Mouse (Mus musculus): ENCODE measurements at regions not wholly inside any gene's neighbourhood (a gene's known extent, or its start where the extent isn't known, plus 50 kb on each side); places are given as distances from the start of the nearest gene placed in this dataset.

- DNase-seq (ENCODE audit: low read depth in 3 of 3, low spot score in 3 of 3) (no peak), ATAC-seq (ENCODE audit: insufficient read depth) (no peak)
- no peaks in the 10 kb centered on the region for H3K9me3 ChIP-seq (ENCODE audit: control insufficient read depth, low read length)
- H3K9ac ChIP-seq (replicated peaks), result no peak overlapping the region
- TF ChIP-seq CTCF (IDR thresholded peaks at IDR 0.05; ENCODE audit: low read depth), result no peak
- 56% methylated on average over 3 of the region's 3 CpGs for WGBS (ENCODE audit: insufficient replicate concordance)
- no peaks in the 10 kb centered on the region for H3K36me3 ChIP-seq (replicated peaks; ENCODE audit: control insufficient read depth, insufficient read depth, low read depth)
- H3K27me3 ChIP-seq (ENCODE audit: control insufficient read depth, insufficient read depth, low read length), result no peaks in the 10 kb centered on the region
- no peak overlapping the region for H3K4me3 ChIP-seq (ENCODE audit: insufficient read depth in 1 of 2, low read depth in 2 of 2, low read length in 2 of 2)
- no peak overlapping the region for H3K4me2 ChIP-seq (ENCODE audit: low read depth)
- H3K27ac ChIP-seq, result no peak overlapping the region
- no peaks in the 10 kb centered on the region for H3K4me1 ChIP-seq (replicated peaks; ENCODE audit: control insufficient read depth in 2 of 2, insufficient read depth in 2 of 2, low read length in 1 of 2)
These were observed 481.3 kb downstream of the 1700129C05Rik start for GRCm38 (mm10) chr14:58661416-58661815.

- no peak for DNase-seq (ENCODE audit: low read depth in 3 of 3, low spot score in 3 of 3)
- TF ChIP-seq EP300 (IDR thresholded peaks at IDR 0.05; ENCODE audit: low read depth), result no peak
- no peak for TF ChIP-seq CTCF (IDR thresholded peaks at IDR 0.05; ENCODE audit: low read depth)
- no peaks in the 10 kb centered on the region for H3K9me3 ChIP-seq (ENCODE audit: control insufficient read depth, low read length)
- H3K36me3 ChIP-seq (replicated peaks; ENCODE audit: control insufficient read depth, insufficient read depth, low read depth), result no peaks in the 10 kb centered on the region
- no peaks in the 10 kb centered on the region for H3K27me3 ChIP-seq (ENCODE audit: control insufficient read depth, insufficient read depth, low read length)
- ATAC-seq (ENCODE audit: insufficient read depth), result no peak
- no peak overlapping the region for H3K4me3 ChIP-seq (ENCODE audit: insufficient read depth in 1 of 2, low read depth in 2 of 2, low read length in 2 of 2)
- no peak overlapping the region for H3K9ac ChIP-seq (replicated peaks)
- WGBS (ENCODE audit: insufficient replicate concordance), result 29% methylated on average over 2 of the region's 2 CpGs
- no peak overlapping the region for H3K4me2 ChIP-seq (ENCODE audit: low read depth)
- H3K27ac ChIP-seq, result no peak overlapping the region
- no peaks in the 10 kb centered on the region for H3K4me1 ChIP-seq (replicated peaks; ENCODE audit: control insufficient read depth in 2 of 2, insufficient read depth in 2 of 2, low read length in 1 of 2)
These were observed 485.4 kb downstream of the 1700129C05Rik start for GRCm38 (mm10) chr14:58657263-58657662.

GRCm38 (mm10) chr14:58656935-58657238 is 485.8 kb downstream of the 1700129C05Rik start:
- no peak for TF ChIP-seq EP300 (IDR thresholded peaks at IDR 0.05; ENCODE audit: low read depth)
- TF ChIP-seq CTCF (IDR thresholded peaks at IDR 0.05; ENCODE audit: low read depth), result no peak
- H3K36me3 ChIP-seq (replicated peaks; ENCODE audit: control insufficient read depth, insufficient read depth, low read depth), result no peaks in the 10 kb centered on the region
- H3K4me3 ChIP-seq (ENCODE audit: insufficient read depth in 1 of 2, low read depth in 2 of 2, low read length in 2 of 2), result no peak overlapping the region
- no peak overlapping the region for H3K4me2 ChIP-seq (ENCODE audit: low read depth)
- H3K4me1 ChIP-seq (replicated peaks; ENCODE audit: control insufficient read depth in 2 of 2, insufficient read depth in 2 of 2, low read length in 1 of 2), result no peaks in the 10 kb centered on the region
- H3K9me3 ChIP-seq (ENCODE audit: control insufficient read depth, low read length), result no peaks in the 10 kb centered on the region
- H3K9ac ChIP-seq (replicated peaks), result no peak overlapping the region
- H3K27ac ChIP-seq, result no peak overlapping the region
- ATAC-seq (ENCODE audit: insufficient read depth) (no peak), DNase-seq (ENCODE audit: low read depth in 3 of 3, low spot score in 3 of 3) (no peak)
- H3K27me3 ChIP-seq (ENCODE audit: control insufficient read depth, insufficient read depth, low read length), result no peaks in the 10 kb centered on the region
- WGBS (ENCODE audit: insufficient replicate concordance), result 6% methylated on average over 1 of the region's 1 CpGs

GRCm38 (mm10) chr14:58656212-58656934 is 486.3 kb downstream of the 1700129C05Rik start:
- Histone ChIP-seq H3K9ac (replicated peaks) (no peak overlapping the region), H3K27me3 (ENCODE audit: control insufficient read depth, insufficient read depth, low read length) (no peaks in the 10 kb centered on the region), H3K36me3 (replicated peaks; ENCODE audit: control insufficient read depth, insufficient read depth, low read depth) (no peaks in the 10 kb centered on the region), H3K9me3 (ENCODE audit: control insufficient read depth, low read length) (no peaks in the 10 kb centered on the region), H3K4me1 (replicated peaks; ENCODE audit: control insufficient read depth in 2 of 2, insufficient read depth in 2 of 2, low read length in 1 of 2) (no peaks in the 10 kb centered on the region), H3K4me2 (ENCODE audit: low read depth) (no peak overlapping the region), H3K27ac (no peak overlapping the region), H3K4me3 (ENCODE audit: insufficient read depth in 1 of 2, low read depth in 2 of 2, low read length in 2 of 2) (no peak overlapping the region)
- TF ChIP-seq CTCF (IDR thresholded peaks at IDR 0.05; ENCODE audit: low read depth), result no peak
- TF ChIP-seq EP300 (IDR thresholded peaks at IDR 0.05; ENCODE audit: low read depth), result no peak
- DNase-seq (ENCODE audit: low read depth in 3 of 3, low spot score in 3 of 3) (no peak), ATAC-seq (ENCODE audit: insufficient read depth) (no peak)
- WGBS (ENCODE audit: insufficient replicate concordance), result 47% methylated on average over 4 of the region's 4 CpGs

GRCm38 (mm10) chr14:58653026-58653425 is 489.7 kb downstream of the 1700129C05Rik start:
- no peak overlapping the region for H3K4me3 ChIP-seq (ENCODE audit: insufficient read depth in 1 of 2, low read depth in 2 of 2, low read length in 2 of 2)
- no peaks in the 10 kb centered on the region for H3K4me1 ChIP-seq (replicated peaks; ENCODE audit: control insufficient read depth in 2 of 2, insufficient read depth in 2 of 2, low read length in 1 of 2)
- H3K27me3 ChIP-seq (ENCODE audit: control insufficient read depth, insufficient read depth, low read length), result no peaks in the 10 kb centered on the region
- no peak for ATAC-seq (ENCODE audit: insufficient read depth)
- TF ChIP-seq CTCF (IDR thresholded peaks at IDR 0.05; ENCODE audit: low read depth), result no peak
- no peak for TF ChIP-seq EP300 (IDR thresholded peaks at IDR 0.05; ENCODE audit: low read depth)
- no peak overlapping the region for H3K9ac ChIP-seq (replicated peaks)
- H3K9me3 ChIP-seq (ENCODE audit: control insufficient read depth, low read length), result no peaks in the 10 kb centered on the region
- no peak overlapping the region for H3K4me2 ChIP-seq (ENCODE audit: low read depth)
- 61% methylated on average over 1 of the region's 1 CpGs for WGBS (ENCODE audit: insufficient replicate concordance)
- H3K36me3 ChIP-seq (replicated peaks; ENCODE audit: control insufficient read depth, insufficient read depth, low read depth), result no peaks in the 10 kb centered on the region
- no peak overlapping the region for H3K27ac ChIP-seq
- DNase-seq (ENCODE audit: low read depth in 3 of 3, low spot score in 3 of 3), result no peak
